Mouse (Mus musculus) thymus, postnatal 4 days (tissue): Measurements from ENCODE around the gene Sh3bgrl2.
"Not testable (repeated sequence)": the region's sequence is repeated elsewhere in the genome, so short reads cannot be mapped to it uniquely, and the experiment has no call there.

Source experiments
- DNase-seq: peaks from one replicate; pipeline ENCODE4 v3.0.0; 2021

Gene Sh3bgrl2

DNA sequence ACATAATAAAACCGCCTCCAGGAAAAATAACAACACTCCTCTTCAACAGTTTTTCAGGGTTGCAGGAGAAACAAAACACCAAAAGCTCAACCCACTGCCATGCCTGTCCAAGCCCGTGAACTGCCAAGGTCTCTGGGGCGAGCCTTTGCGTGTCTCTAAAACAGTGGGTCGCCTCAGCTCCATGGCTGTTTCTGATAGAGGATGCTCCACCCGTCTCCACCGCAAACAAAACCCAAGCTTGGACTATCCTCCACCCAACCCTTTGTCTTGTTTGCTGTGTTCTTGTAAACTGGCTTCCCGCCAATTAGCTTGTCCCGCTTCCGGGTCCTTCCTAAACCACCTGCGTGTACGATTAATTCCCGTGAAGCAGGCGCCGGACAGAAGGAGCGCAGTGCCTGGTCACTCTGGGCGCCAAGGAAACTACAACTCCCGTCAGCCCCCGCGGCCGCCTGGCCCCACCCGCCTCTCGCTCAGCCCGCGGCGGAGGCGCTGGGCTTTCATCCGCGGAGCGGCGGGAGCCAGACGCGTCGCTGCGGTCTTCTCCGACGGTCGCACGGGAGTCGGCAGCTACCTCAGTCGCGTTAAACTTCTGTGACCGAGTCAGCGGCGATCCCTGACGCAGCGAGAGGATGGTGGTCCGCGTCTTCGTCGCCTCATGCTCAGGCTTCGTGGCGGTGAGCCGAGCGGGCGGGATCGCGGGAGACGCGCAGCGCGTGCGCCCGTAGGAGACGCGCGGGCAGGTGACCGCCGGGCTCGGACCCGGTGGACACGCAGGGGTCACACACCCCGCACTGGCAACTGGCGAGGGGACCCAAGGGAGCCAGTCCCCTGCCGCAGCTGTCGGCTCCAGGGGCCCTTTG lies at the start of gene Sh3bgrl2:
Gene Sh3bgrl2 (plus strand): TSS at position 498 of the 860 bp plus-strand sequence.
- peak; percentile 68 for DNase-seq

DNA sequence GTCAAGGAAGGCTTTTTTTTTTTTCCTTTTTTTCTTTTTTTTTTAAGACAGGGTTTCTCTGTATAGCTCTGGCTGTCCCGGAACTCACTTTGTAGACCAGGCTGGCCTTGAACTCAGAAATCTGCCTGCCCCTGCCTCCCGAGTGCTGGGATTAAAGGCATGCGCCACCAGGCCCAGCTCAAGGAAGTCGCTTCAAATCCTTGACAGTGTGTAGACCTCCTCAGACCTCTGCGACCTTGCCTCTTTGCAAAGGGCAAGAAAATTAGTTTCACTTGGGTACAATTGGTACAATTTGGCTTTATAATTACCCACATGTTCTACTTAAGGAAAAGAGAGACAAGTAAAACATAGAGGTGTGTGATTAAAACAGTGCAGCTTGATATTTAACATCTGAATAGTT lies 29.0 kb upstream of the Sh3bgrl2 start:
- DNase-seq: not testable (repeated sequence)

DNA sequence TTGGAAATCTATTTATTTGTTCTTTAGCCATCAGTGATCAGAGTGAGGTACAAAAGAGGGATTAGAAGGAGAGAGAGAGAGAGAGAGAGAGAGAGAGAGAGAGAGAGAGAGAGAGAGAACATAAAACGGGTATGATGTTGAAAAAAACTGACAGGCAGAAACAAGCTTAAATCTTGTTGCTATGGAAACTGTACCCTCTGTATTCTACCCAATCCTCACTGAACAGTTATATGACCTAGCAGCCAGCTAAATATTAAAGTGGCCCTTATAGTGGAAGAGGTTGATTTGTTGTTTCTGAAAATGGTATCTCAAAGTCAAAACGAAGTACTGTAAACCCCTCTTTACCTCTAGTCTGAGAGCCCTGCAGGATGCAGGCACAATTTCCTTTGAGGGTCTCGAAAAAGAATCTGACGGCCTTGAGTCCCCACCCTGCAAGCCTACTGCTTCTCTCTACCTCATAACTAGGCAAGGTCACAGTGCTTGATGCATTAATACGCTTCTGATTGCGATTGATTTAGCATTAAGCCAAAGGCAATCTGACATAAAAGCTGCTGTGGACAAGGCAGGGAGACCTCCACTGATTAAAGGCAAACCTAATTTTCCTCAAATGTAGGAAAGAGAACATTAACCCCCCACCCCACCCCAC lies 28.5 kb upstream of the Sh3bgrl2 start:
- no peak for DNase-seq

DNA sequence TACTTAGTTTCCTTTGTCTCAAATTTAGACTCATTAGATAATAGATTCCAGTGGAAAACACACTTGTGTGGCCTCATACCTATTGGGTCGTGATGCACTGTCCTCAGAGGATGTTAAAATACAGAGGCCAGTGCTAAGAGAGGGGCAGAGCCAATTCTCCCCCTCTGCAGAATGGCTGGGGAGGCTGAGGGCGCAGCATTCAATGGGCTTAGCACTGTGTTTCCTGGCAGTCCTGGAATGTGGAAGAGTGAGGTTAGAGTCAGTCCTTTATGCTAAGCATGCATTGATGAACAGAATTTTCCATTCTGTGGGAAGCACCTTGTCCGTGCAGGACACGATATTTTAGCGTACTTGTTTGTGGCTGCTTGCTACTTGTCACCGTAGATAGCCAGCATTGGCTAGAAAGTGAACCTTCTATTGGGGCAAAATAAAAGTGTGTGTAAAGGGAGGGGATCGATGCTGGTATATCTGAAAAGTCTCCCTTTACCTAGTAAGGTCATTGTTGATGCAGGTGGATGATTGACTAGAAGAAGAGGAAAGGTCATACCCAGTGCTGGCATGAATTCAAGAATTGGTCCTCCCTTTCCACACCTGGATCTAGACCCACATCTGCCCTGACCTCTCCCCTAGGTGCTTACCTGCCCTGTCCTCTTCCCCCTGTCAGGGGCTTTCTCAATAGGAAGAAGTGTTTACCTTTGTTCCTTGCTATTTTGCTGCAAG lies 20.6 kb upstream of the Sh3bgrl2 start:
- DNase-seq: no peak

DNA sequence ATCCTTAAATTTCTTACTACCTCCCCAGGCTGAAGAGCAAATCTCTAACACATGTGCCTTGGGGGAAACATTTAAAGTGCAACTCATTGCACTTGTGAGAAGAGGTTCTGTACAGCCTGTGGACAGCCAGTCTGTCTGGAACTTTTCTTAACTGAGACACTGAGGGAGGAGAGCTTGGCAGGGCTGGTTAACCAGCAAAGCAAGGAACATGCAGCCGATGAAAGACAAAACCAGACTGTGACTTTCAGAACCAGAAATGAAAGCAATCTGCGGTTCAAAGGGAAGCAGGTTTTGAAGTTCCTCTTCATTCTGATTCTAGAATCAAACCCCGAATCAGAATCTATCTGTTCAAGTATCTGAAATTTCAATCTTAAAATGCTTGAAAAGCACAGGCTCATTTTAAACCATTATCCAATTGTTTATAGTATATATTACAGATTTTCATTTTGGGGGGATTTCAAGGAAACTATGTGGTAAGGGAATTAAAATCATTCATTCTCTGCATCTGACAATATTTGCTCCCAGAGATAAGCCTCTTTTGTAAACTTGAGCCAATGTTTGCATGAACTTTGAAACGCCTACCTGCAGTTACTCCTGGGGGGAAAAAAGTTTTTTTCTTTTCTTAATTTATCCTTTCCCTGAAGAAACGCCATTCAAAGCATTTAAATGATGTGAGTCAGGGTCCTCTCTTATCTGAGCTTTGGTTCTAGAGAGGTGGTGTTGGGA lies 14.9 kb upstream of the Sh3bgrl2 start:
- no peak for DNase-seq

DNA sequence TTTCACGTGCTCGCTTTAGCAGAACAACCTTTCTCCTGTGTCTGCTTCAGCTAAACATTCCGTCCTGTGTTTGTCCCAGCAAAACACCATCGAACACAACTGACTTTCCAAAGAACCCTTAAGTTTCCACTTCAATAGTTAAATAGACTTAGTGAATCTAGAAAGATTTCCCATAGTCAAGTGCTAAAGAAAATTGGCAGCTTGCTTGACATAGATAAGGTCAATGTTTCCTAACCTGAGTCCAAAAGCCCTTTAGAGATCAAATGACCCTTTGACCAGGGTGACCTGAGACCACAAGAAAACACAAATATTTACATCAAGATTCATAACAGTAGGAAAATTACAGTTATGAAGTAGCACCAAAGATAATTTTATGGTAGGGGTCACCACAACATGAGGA lies 11.2 kb upstream of the Sh3bgrl2 start:
- no peak for DNase-seq

DNA sequence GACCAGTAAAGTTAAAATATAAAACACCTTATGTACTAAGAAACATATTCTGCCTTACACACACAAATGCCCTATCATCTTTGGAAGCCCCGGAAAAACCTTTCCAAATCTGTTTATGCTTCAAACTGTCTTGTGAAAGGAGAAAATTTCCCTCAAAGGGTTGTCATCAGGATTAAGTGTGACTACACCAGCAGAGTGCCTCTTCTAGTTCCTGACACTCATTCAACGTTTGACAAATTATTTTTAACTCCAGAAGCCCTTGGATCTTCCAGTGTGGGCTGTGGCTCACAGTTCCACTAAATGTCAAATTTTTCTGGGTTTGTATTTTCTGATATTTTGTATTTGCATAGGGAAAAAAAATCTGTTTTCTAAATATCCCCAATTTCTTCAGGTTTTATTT lies 10.6 kb upstream of the Sh3bgrl2 start:
- no peak for DNase-seq

DNA sequence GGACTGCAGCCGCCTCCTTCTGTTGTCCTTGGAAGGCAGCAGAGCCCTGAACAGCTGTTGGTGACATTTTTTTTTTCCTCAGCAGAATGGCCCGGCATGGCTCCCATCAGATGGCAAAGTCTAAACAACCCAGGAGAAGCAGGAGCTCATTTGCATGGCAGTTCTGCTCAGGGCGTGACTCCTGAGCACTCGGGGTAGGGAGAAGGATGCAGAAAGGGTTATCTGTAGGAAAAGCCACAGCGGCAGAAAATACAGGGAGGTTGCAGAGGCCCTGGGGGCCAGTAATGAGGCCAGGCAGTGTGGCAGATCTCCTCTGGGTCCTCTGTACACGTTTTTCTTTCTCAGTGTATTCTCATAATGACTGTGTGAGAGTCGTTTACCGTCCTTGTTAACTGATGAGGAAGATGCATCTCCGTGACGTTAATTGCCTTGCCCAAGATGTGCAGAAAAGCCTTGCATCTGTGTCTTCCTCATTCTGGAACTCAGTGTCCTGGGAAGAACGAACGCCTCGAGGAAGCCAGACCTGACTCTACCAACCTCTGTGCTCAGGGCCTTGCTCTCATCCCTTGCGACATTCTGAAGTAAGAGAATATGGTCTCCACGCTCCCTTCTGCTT lies 10.1 kb upstream of the Sh3bgrl2 start:
- DNase-seq: no peak

DNA sequence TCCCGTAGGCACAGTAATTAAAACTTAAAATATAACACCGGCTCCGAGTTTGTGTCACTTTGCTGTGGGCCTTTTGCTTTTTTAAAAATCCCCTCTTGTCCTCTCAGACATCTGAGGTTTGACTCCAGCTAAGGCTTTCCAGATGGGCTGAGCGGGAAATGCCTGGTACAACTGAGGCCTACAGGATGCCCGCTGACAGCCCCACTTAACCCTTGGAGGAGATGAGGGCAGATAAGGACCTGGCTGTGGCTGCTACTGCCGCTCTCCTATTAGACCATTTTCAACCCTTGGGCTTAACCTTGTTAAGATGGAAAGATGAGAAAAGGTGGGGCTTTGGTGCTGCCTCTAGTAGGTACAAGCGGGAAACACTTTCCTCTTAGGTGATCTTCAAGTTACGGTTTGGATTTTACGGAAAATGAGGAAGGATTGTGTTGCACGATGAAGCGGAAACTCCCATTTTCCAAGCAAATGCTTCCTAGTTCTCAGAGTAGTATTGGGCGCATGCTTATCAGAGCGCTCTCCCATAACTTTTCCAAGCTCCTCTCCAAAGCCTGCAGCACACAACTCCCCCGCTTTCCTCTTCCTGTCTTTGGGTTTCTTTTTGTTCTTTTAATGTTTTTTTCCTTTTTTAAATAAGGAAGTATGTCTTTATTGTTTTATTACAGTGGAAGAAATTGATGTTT lies 8.2 kb upstream of the Sh3bgrl2 start:
- DNase-seq: no peak

DNA sequence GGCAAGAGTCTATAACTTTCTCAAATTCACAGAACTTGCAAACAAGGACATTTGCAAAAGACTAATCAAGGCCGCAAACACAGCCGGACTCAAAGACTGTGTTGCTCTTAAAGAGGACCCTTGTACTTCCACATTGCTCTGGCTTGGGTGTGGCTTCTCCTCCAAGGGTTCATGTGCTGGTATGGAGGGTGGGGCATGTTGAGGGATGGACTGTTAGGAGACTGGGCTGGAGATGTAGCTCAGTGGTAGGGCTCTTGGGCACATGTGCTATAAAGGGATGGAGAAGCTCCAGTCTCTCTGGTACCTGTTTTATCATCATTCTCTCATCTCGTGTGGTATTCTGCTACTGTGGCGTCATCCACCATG lies 7.7 kb upstream of the Sh3bgrl2 start:
- DNase-seq: no peak

DNA sequence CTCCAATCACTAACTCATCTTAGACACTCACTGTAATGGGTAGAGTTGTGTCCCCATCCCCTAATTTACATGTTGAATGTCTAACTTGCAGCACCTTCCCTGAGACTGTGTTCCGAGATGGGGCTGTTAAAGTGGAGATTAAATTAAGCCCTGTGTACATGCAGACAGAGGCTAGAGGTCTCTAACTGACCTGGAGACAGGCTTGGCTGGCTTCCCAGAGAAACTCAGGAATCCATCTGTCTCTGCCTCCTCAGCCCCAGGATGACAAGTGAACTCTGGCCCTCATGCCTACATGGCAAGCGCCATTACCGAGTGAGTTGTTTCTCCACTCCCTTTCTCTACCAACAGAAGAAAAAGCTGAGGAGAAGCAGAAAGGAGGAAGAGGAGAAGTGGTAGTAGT lies 7.2 kb upstream of the Sh3bgrl2 start:
- DNase-seq: no peak

DNA sequence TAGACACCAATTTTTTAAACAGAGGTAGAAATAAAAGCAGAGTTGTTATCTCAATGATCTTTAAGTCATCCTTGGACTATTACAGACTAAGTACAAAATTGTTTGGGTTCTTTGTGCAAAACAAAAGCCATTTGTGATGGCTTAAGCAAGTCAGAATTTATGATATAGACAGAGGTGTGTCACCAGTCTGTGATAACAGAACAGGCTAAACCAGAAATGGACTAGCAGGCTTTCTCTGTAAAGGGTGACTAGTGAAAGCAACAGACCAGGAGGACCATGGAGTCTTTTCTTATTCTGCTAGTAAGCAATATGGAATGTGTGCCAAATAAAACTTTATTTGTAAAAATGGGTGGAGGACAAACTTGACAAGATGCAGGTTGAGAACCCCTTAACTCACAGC lies 2.9 kb upstream of the Sh3bgrl2 start:
- no peak for DNase-seq

DNA sequence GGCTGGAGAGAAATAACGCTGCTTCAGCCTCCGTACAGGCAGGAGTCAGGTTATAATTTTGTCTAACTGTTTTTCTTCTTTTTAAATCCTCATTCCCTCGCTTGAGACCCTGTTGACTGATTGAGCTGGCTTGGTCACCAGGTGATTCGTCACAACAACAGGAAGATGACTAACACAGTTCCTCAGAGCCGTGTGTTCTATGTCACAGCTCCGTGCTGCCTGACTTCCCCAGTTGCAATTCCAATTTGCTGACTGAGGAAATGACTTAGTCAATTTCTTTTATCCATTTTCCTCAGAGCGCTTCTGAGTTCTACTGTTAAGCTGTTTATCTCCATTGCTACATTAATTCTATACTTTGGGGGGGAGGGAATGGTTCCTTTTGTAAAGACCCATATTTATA lies 1.8 kb upstream of the Sh3bgrl2 start:
- no peak for DNase-seq

DNA sequence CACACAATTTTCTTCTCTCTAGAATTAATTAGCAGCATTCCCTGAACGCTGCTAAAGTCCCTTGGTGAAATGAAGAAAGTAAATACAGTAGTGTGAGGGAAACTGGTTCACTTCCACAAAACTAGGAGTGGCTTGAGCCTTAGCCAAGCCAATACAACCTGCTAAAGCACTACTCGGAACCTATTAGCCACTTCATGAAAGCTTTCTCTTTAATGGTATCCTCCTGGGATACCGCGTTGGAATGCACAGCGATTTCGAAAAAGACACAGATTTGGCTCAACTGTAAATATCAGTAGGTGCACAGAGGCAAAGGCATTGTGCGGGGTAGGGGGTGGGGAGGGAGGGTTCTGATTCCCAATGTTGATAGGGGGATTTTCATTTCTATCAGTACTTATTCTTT lies 898 bp upstream of the Sh3bgrl2 start:
- no peak for DNase-seq

DNA sequence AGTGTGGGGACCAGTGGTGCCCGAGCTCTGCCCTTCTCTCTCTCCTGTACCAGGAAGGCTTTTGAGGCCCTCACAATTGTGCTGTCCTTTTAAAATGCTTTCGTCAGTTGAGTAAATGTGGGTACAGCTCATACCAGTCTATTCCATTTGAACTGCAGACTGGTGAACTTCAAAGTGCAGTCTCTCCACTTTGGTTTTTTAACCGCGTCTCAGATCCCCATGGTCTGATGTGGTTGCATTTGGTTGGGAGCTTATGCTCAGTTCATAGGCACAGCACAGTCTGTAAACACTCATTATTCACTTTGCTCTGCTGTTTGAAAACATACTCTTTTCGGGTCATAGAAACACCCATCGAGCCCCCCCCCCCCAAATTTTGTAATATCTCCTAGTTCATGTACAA lies 1.7 kb downstream of the Sh3bgrl2 start:
- no peak for DNase-seq

DNA sequence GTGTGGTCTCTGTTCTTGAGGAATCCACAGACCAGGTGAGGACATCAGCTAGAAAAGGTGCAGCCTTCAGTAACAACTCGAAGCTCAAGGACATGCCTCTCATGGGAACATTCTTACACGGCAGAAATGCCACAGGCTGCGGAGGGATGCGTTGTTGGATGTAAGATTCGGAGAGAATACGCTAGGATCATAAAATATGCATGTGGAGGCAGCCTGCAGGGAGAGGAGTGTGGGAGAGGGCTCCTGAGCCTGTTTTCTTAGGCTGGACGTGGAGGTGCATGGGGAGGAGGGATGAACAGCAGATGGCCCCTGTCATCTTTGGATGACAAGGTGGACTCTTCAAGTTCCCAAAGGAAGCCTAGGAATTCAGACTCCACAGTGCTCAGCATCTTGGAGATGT lies 3.0 kb downstream of the Sh3bgrl2 start:
- DNase-seq: no peak

DNA sequence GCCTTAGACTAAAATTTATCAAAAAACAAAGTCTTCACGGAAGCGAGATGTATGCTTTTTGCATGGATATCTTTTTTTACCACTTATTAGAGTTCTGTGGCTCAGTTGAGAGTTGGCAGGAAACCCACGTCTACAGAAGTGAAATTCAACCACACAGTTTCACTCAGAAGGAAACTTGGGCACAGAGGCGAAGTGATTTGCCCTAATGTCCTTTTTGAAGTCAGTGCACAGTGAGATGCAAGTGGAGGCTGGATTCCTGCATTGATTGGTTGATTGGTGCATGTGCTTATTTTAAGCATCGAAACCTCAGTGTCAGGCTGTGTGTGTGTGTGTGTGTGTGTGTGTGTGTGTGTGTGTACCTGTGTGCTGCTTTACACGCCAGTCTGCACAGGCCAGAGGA lies 3.5 kb downstream of the Sh3bgrl2 start:
- no peak for DNase-seq

DNA sequence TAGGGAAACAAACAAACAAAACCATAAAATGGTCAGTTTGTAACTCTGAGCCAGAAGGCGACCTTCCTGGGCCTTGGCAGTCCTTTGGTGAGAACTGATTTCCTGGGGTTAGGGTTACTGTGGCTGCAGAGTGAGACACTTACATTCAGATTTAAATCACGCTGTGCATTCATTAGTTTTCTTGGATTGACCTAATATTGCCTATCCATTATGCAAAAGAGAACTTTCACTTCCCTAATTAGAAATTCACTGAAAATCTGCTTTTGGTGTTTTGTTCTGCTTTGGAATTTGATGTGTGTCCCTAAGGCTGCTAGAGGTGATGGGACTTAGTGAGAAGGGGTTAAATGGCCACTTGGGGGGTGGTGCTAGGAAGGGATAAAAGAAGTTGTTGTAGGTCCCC lies 7.5 kb downstream of the Sh3bgrl2 start:
- DNase-seq: no peak

DNA sequence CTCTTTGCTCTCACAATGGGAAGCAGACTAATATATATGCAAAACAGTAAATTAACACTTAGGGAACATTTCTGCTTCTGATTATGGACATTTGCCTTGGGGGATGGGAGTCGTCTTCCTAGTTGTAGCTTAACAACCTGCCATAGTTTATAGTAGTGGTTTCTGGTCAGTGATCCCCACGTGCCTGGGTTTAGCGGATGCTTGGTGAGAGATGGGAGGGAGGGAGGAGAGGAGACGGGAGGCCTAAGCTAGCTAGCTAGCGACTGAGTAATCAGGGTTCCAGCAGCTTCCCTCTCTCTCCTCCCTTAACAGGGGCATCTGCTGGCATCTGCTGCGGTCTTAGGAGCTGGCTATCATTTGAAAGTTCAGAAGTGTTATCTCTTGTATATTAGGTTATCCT lies 8.1 kb downstream of the Sh3bgrl2 start:
- no peak for DNase-seq

DNA sequence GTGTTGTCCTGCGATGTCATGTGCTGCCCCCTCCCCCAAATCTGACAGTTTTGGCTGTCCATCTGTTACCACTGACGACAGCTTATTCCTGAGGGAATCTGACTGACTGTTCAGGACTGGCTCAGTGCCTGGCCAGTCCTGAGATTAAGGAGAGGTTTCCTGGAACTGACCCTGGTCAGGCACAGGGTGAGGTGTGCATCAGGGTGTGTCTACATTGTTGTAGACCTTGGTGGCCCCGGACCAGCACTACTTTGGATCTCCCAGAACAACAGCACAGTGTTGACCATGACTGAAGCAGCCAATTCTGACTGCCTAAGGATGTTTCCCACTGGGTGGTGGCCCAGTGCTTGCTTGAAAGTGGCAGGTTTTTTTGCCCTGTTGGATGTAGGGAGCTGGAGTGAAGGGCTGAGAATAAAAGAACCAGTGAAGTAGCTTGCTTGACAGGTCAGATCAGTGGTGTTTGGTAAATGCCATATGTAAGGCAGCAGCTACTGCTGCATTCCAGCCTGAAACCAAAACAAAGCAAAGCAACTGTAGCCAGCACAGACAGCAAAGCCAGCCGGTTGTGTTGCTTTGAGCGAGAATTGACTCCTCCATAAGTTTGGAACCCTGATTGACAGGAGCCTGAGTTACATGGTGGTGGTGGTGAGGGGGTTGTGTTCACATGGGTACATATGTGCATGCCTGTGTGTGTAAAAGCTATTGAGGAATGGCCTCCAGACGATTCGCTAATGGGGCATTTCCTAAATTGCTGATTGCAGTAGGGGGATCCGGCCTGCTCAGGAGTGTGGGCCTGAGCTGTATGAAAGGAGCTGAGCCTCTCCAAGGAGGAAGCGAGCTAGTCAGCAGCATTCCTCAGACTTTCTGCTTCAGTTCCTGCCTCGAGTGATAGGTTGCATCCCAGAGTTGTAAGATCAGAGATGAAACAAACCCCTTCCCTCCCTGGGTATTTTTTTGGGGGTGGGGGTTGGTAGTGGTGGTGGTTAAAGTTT lies 8.9 kb downstream of the Sh3bgrl2 start:
- DNase-seq: no peak

DNA sequence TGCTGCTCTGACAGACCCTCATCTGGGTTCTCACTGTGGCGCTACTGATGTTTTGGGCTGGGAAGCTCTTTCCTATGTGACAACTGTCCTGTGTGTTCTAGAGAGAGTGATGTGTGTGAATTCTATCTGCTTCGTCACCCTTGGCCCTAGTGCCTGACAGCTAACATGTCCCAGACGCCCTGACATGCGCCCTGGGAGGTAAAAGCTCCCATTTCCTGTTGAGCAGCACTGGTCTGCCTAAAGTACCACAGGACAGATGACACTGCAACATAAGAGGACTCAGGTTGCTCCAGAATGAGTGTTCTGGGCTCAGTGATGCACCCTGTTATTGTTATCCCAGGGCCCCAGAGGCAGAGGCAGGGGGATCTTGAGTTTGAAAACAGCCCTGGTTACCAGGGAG lies 12.5 kb downstream of the Sh3bgrl2 start:
- DNase-seq: no peak
